Mouse (Mus musculus) kidney, adult 8-10 months (tissue): ENCODE data around the gene Arid1a.
A peak's percentile ranks its signal among the peaks of the same experiment; 100 is the strongest.
"Not testable (repeated sequence)": the region's sequence is repeated elsewhere in the genome, so short reads cannot be mapped to it uniquely, and the experiment has no call there.

ENCODE experiments used
- DNase-seq, 2 experiments: peaks; one replicate each; pipeline ENCODE4 v3.0.0; 2022

Gene Arid1a

GRCm38 (mm10) chr4:133673666-133674330, 82.8 kb downstream of the Arid1a start:
- DNase-seq = peak; percentile 49 to 58

GRCm38 (mm10) chr4:133672845-133673647, 83.5 kb downstream of the Arid1a start:
- DNase-seq = peak; percentile 49 to 68

- DNase-seq = peak; percentile 87 to 90
These were observed 84.4 kb downstream of the Arid1a start, which contains the start of gene Pigv for GRCm38 (mm10) chr4:133671881-133672844. TSS of gene Pigv (minus strand) at chr4:133672647.

DNA sequence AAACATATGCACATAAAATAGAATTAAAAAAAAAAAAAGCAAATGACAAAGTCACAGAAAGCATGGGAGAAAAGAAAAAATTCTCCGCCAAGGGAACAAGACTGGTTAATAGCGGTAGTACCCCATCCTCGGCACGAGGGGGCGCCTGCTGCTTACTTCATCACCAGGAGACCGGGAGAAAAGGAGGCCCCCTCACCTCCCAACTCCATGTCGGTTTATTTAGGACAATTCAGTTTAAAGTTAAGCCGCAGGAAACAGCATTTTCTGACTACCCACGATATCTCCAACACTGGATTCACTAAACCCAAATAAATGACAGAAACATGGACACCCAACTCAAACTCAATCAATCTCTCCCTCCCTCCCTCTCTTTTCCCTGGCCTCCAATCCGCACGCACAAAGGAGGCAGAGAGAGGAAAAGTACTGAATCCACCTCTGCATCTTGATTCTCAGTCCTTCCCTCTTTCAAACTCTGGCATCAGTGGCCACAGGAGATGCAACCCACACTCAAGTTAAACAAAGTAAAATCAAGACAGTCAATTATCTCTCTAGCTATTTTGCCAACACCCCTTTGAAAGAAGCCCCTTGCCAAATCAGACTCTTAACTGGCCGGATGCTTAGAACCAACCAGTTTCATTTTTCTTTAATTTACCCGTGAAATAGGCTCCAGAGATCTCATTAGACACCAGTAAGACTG, 85.2 kb downstream of the Arid1a start:
- peak; percentile 78 to 89 for DNase-seq

GRCm38 (mm10) chr4:133669652-133670210, 86.8 kb downstream of the Arid1a start:
- DNase-seq = peak in 1 of 2 experiments; percentile 54

DNA sequence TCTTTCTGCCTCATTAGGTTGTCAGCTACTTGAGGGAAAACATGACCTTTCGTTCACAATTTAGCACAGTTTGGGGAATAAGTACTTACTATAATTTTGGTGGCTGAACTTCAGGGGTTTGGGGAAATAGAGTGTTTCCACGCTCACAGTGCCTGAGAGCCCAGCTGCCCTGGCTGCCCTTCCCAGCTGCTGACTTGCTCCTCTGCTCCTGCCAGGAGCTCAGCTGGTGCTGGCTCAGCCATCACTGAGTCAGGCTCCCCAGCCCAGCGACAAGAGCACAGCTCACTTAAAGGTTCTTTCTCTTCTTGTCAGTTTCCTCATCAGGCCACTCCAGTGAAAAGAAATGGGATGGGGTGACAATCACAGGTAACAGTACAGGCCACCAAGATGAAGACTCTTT, 88.0 kb downstream of the Arid1a start:
- DNase-seq = no peak

DNA sequence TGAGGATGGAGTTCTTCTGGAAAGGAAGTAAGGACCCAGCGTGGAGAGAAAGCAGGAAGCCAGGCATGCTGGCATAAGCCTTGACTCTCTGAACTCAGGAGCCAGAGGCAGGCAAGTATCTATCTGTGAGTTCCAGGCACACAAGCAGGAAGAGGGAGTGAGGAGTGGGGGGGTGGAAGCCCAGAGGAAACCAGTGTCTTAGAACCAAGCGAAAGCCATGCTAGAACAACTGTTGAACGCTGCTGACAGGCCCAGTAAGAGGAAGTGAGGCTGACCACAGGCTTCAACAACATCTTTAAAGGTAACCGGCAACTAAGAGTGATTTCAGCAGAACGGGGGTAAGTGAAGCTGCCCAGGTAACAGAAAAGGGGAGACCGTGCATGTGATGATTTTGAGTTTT, 90.4 kb downstream of the Arid1a start:
- DNase-seq = no peak

GRCm38 (mm10) chr4:133665118-133665517, 91.5 kb downstream of the Arid1a start:
- no peak for DNase-seq

DNA sequence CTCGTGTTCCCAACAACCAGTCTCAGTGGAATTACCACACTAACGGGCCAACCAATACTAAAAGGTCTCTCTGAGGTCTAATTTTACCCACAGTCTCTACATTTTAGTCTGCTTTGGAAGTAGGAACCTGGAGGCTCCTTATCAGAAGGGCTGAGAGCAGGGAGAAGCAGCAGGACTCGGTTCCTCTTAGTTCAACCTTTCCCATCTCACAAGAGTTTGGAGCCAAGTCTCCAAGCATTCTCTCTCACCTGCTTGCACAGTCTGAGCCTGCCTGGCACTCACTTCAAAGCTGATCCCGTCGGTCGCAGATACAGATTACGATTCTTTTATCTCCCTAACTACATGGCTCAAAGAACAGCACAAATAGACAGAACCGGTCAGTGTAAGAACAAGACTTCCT, 93.6 kb downstream of the Arid1a start:
- DNase-seq = no peak

DNA sequence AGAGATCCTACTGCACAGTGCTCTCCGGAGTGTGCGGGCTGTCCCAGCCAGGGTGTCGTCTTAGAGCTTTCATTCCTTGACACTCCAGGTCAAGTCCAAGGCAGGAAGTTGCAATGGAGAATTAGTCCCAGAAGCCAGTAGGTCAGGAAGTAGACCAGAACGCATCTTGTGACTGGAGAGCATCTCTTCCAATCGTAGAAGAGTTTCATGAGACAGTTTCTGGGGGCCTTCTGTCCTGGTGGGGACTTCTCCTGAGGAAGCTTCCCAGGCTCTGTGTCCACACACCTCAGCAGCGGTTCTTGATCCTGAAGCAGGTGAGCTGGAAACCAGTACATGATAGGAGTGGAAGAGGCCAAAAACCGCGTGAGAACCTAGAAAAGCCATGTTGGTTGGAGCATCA, 94.1 kb downstream of the Arid1a start:
- no peak for DNase-seq

DNA sequence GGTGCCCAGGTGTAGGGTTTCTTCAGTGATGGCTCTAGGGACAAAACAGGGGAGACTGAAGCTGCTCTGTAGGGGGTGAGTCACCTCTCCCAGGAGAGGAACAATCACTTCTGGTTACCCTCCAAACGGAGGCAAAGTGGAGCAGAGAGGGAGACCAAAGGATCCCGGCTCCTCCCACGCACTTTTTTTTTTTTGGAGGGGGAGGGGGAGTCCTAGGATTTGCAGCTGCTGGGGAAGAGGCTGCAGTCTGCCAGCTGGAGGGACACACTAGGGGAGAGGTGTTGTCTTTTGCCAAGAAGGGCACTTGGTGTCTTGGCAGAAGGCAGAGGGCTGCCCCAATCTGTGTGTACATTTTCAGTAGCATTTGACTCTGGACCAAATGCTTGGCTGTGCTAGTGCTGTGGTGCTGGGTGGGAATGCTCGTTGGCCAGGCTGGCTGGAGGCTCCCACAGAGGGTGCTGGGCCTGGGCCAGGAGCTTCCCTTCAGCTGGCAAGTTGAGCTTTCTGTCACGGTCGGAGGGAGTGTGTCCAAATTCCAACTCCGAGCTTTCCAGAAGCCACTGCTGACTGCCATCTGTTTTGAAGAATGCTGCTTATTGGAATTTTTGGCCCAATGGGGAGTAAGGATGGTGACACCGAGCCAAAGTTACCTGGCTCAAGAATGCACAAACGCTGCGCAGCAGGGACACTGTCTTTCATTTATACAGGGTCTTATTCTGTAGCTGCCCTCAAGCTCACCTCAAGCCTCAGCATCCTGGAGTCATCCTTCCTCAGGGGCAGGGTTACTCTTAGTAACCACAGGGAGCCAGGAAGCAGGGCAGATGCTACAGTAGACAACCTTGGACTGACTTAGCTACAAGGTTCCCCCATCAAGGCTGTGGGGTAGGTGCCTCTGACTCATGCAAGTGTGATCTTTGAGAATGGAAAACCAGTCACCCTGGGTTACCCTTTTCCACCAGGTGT, 96.1 kb downstream of the Arid1a start:
- DNase-seq = peak; percentile 95 to 96

GRCm38 (mm10) chr4:133659497-133660192, 96.9 kb downstream of the Arid1a start:
- DNase-seq = peak; percentile 76 to 84

DNA sequence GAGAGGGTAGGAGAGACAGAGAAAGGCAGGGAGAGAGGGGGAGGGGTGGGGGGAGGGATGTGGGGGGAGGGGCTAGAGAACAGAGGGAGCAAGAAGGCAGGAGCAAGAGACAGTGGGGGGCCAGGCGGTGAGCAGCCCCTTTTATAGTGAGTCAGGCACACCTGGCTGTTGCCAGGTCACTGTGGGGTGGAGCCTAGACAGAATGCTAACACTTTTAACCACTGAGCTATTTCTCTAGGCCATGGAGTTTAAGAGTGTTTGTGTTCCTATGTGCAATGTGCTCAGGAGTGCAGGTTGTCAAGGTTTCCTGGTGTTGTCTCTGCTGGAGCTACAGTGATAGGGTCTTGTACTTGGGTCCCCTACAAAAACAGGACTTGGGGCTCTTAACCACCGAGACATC, 97.8 kb downstream of the Arid1a start:
- DNase-seq = no peak

DNA sequence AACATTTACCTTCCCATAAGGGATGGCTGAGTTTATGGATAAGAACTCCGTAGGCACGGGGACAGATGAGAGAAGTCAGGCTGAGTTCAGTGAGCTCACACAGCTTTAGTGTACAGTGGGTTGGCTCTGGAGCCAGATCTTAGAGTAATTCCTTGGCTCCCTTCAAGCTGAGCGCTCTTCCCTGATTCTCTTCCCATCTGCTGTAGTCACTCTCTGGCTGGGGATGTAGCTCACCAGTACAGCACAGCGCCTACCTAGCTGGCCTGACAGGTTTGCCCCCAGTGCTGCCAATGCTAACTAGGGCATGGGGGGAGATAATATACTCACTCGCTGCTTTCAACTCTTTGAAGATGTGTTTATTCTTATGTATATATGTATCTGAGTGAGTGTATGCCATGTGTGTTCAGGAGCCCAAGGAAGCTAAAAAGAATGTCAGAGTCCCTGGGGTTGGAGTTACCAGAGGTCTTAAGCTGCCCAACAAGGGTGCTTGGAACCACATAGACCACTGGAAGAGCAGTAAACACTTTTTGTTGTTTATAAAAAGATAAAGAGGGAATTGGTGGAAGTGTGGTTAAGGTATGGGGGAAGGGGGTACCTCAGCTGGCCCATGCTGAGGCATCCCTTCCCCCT, 98.6 kb downstream of the Arid1a start:
- no peak for DNase-seq

DNA sequence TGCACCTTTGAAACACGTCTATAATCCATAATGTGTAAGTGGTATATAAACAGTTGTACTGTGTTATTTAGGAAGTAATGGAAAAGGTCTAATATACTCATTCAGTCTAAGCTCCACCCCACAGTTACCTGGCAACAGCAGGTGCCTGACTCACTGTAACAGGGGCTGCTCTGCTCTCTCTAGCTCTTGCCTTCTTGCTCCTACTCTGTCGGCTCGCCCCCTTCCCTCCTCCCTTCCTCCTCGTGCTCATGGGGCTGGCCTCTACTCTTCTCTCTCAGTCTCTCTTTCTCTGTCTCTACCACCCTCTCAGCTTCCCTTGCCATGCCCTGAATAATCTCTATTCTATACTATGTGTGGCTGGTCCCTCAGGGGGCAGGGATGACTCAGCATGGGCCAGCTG, 99.6 kb downstream of the Arid1a start:
- no peak for DNase-seq

DNA sequence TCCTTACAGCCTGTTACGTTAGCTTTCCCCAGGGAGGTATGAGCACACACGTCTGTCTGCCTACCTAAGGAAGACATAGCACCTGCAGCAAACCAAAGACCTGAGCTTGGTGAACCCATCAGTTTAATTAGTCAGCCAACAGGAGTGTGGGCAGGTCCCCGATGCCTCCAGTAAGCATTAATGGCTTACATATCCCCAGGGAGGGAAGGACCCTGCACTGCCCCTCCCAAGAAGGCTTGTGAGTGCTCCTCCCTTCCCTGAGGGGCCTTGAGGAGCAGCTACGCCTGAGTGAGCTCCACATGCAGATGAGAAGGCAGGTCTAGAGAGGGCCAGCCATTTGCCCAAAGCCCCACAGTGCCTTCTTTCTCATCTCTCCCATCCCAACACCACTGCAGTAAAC, 100.3 kb downstream of the Arid1a start:
- DNase-seq = peak; percentile 72 to 78

DNA sequence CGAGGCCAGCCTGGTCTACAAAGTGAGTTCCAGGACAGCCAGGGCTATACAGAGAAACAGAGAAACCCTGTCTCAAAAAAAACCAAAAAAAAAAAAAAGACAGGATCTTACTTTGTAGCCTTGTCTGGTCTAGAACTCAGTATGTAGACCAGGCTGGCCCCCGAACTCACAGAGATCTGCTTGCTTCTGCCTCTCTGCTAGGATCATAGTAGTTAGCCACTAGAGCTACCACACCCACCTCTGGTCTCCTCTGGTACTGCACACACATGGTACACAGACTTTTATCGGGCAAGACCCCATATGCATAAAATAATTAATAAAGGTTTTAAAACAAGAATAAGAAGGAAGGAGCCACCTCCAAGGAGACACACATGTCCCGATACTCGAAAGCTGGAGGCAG, 102.5 kb downstream of the Arid1a start:
- not testable (repeated sequence) for DNase-seq

GRCm38 (mm10) chr4:133652746-133653145, 103.8 kb downstream of the Arid1a start:
- DNase-seq = no peak

DNA sequence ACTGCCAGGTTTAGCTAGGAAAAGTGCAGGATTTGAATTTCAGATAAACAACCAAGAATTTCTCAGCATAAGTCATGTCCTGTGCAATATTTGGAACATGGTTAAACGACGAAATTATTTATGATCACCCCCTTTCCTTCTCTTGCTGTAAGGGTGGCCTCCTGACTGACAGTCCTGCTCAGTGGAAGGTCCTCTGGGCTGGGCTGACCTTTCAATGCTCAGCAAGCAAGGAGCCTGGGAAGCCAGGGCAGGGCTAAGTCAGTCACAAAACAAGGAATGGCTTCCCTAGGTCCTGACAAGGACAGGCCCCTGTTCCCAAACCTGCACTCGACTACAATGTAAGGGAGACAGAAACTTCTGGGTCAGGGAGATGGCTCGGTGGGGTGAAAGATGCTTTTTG, 104.6 kb downstream of the Arid1a start:
- DNase-seq = no peak

- DNase-seq = no peak
These were observed 105.1 kb downstream of the Arid1a start for GRCm38 (mm10) chr4:133651445-133651844.
